Mouse (Mus musculus) spleen, adult 12 weeks (tissue): ENCODE results near the gene Mad1l1.

Experiments used
- DNase-seq: peaks from one replicate; pipeline ENCODE4 v3.0.0; 2022; ENCODE audit warnings: low spot score

Mad1l1 gene

GRCm38 (mm10) chr5:140134021-140134420 is 187.3 kb downstream of the Mad1l1 start:
- no peak for DNase-seq

- DNase-seq = no peak
Observed at GRCm38 (mm10) chr5:140128414-140128981, 192.9 kb downstream of the Mad1l1 start.

- no peak for DNase-seq
Observed at GRCm38 (mm10) chr5:140127981-140128380, 193.4 kb downstream of the Mad1l1 start.

- no peak for DNase-seq
Observed at GRCm38 (mm10) chr5:140124626-140125025, 196.7 kb downstream of the Mad1l1 start.

- no peak for DNase-seq
Observed at GRCm38 (mm10) chr5:140123640-140124366, 197.5 kb downstream of the Mad1l1 start.

GRCm38 (mm10) chr5:140123194-140123593 is 198.2 kb downstream of the Mad1l1 start:
- DNase-seq = no peak

GRCm38 (mm10) chr5:140121966-140122365 is 199.4 kb downstream of the Mad1l1 start:
- DNase-seq = no peak

GRCm38 (mm10) chr5:140118921-140119320 is 202.4 kb downstream of the Mad1l1 start:
- DNase-seq = no peak

- DNase-seq = no peak
Observed at GRCm38 (mm10) chr5:140117968-140118367, 203.4 kb downstream of the Mad1l1 start.

- peak; percentile 4 for DNase-seq
Observed at GRCm38 (mm10) chr5:140115434-140116271, 205.7 kb downstream of the Mad1l1 start.

GRCm38 (mm10) chr5:140114512-140115060 is 206.8 kb downstream of the Mad1l1 start:
- DNase-seq = no peak

- DNase-seq = no peak
Observed at GRCm38 (mm10) chr5:140113281-140113680, 208.1 kb downstream of the Mad1l1 start.

- no peak for DNase-seq
Observed at GRCm38 (mm10) chr5:140110024-140110423, 211.3 kb downstream of the Mad1l1 start.

- DNase-seq = no peak
Observed at GRCm38 (mm10) chr5:140107907-140108306, 213.4 kb downstream of the Mad1l1 start.

GRCm38 (mm10) chr5:140106051-140106450 is 215.3 kb downstream of the Mad1l1 start:
- no peak for DNase-seq

GRCm38 (mm10) chr5:140104891-140105290 is 216.5 kb downstream of the Mad1l1 start:
- no peak for DNase-seq

- no peak for DNase-seq
Observed at GRCm38 (mm10) chr5:140102731-140103130, 218.6 kb downstream of the Mad1l1 start.

- DNase-seq = no peak
Observed at GRCm38 (mm10) chr5:140101409-140102009, 219.8 kb downstream of the Mad1l1 start.

GRCm38 (mm10) chr5:140098711-140099110 is 222.6 kb downstream of the Mad1l1 start:
- no peak for DNase-seq

- DNase-seq = no peak
Observed at GRCm38 (mm10) chr5:140095203-140095602, 226.1 kb downstream of the Mad1l1 start.

GRCm38 (mm10) chr5:140093489-140093888 is 227.9 kb downstream of the Mad1l1 start:
- DNase-seq = no peak

- DNase-seq = no peak
Observed at GRCm38 (mm10) chr5:140091601-140092000, 229.8 kb downstream of the Mad1l1 start.
